Mouse (Mus musculus): ENCODE measurements around the gene Zcchc14. TPM values are rescaled to one million over a fixed set of nuclear protein-coding genes. Genes with fewer than 3 reads are reported as not detected.

The Zcchc14 gene
- total and polyA plus RNA-seq, 3 experiments = not detected

- Histone ChIP-seq H3K79me2 (replicated peaks; ENCODE audit: control insufficient read depth, extremely low read depth, insufficient read depth, poor library complexity, severe bottlenecking) (no peaks in the 10 kb centered on the region), H3K9ac (ENCODE audit: insufficient read depth, low read depth) (no peak overlapping the region), H3K4me3 (replicated peaks in 1 of 3; ENCODE audit: low read depth in 2 of 3, low read length in 2 of 3, poor library complexity in 1 of 3) (no peak overlapping the region), H3K9me3 (replicated peaks; ENCODE audit: low read length) (no peaks in the 10 kb centered on the region), H3K4me2 (ENCODE audit: insufficient read depth, low read depth, poor library complexity, severe bottlenecking) (no peak overlapping the region), H3K36me3 (replicated peaks in 1 of 2; ENCODE audit: control insufficient read depth in 1 of 2, insufficient read depth in 1 of 2, low read length in 1 of 2) (no peaks in the 10 kb centered on the region), H3K27ac (ENCODE audit: insufficient read depth, low read depth) (no peak overlapping the region), H3K27me3 (replicated peaks) (peaks cover 86% of the 10 kb centered on the region), H3K4me1 (ENCODE audit: control insufficient read depth in 1 of 2, insufficient read depth in 2 of 2) (peaks cover 0 to 3% of the 10 kb centered on the region in 2 experiments; a peak in 1 of 4 replicates)
- dilution Hi-C loops (cut with MboI; ENCODE audit: extremely low pct_ligation_motif_present, extremely low pct_unique_long_range_greater_than_20kb, low sequenced_read_pairs) (no loop called here), in situ Hi-C loops (cut with MboI; ENCODE audit: low pct_ligation_motif_present, low pct_unique_long_range_greater_than_20kb, low sequenced_read_pairs) (no loop called here)
- DNase-seq (ENCODE audit: extremely low read depth) = no peak
- no peak for TF ChIP-seq CHD1 (IDR thresholded peaks at IDR 0.05; ENCODE audit: low read depth, low read length)
- no peak for TF ChIP-seq KAT2A (IDR thresholded peaks at IDR 0.05; ENCODE audit: insufficient replicate concordance, low read length)
- no peak for TF ChIP-seq TBP (conservative IDR thresholded peaks at IDR 0.05; ENCODE audit: low read depth, low read length)
- TF ChIP-seq BHLHE40 (IDR thresholded peaks at IDR 0.05; ENCODE audit: low read depth, low read length) = no peak
- TF ChIP-seq ELF1 (IDR thresholded peaks at IDR 0.05; ENCODE audit: low read depth, low read length) = no peak
- no peak for TF ChIP-seq ETS1 (conservative IDR thresholded peaks at IDR 0.05; ENCODE audit: low read depth, low read length)
- no peak for TF ChIP-seq MEF2A (IDR thresholded peaks at IDR 0.05; ENCODE audit: borderline replicate concordance, low read depth, low read length)
- no peak for TF ChIP-seq USF2 (conservative IDR thresholded peaks at IDR 0.05; ENCODE audit: low read depth, low read length)
- no peak for TF ChIP-seq HCFC1 (IDR thresholded peaks at IDR 0.05; ENCODE audit: low read depth, low read length)
- TF ChIP-seq POLR2A (IDR thresholded peaks at IDR 0.05; ENCODE audit: low read depth, low read length) = no peak
- TF ChIP-seq JUND (conservative IDR thresholded peaks at IDR 0.05; ENCODE audit: low read depth, low read length) = no peak
- no peak for TF ChIP-seq JUN (IDR thresholded peaks at IDR 0.05; ENCODE audit: insufficient read depth, low read depth, low read length)
- TF ChIP-seq RAD21 (IDR thresholded peaks at IDR 0.05; ENCODE audit: low read depth, low read length) = no peak
- no peak for TF ChIP-seq ZMIZ1 (IDR thresholded peaks at IDR 0.05; ENCODE audit: low read depth, low read length)
- no peak for TF ChIP-seq ZKSCAN1 (IDR thresholded peaks at IDR 0.05; ENCODE audit: borderline replicate concordance, low read depth, low read length)
- TF ChIP-seq SIN3A (IDR thresholded peaks at IDR 0.05; ENCODE audit: low read length) = no peak
- no peak for TF ChIP-seq E2F4 (IDR thresholded peaks at IDR 0.05; ENCODE audit: insufficient replicate concordance, low read depth, low read length)
- TF ChIP-seq NELFE (IDR thresholded peaks at IDR 0.05; ENCODE audit: low read depth, low read length) = no peak
Measured at GRCm38 (mm10) chr8:121661631-121662357, 9.1 kb upstream of the Zcchc14 start.

- Histone ChIP-seq H3K9me3 (replicated peaks; ENCODE audit: low read length) (no peaks in the 10 kb centered on the region), H3K4me2 (ENCODE audit: insufficient read depth, low read depth, poor library complexity, severe bottlenecking) (no peak overlapping the region), H3K36me3 (replicated peaks in 1 of 2; ENCODE audit: control insufficient read depth in 1 of 2, insufficient read depth in 1 of 2, low read length in 1 of 2) (no peaks in the 10 kb centered on the region), H3K4me3 (replicated peaks in 1 of 3; ENCODE audit: low read depth in 2 of 3, low read length in 2 of 3, poor library complexity in 1 of 3) (no peak overlapping the region), H3K27me3 (replicated peaks) (peaks cover 88% of the 10 kb centered on the region), H3K79me2 (replicated peaks; ENCODE audit: control insufficient read depth, extremely low read depth, insufficient read depth, poor library complexity, severe bottlenecking) (no peaks in the 10 kb centered on the region), H3K27ac (ENCODE audit: insufficient read depth, low read depth) (no peak overlapping the region), H3K9ac (ENCODE audit: insufficient read depth, low read depth) (no peak overlapping the region), H3K4me1 (ENCODE audit: control insufficient read depth in 1 of 2, insufficient read depth in 2 of 2) (peaks cover 0 to 3% of the 10 kb centered on the region in 2 experiments; a peak in 1 of 4 replicates)
- dilution Hi-C loops (cut with MboI; ENCODE audit: extremely low pct_ligation_motif_present, extremely low pct_unique_long_range_greater_than_20kb, low sequenced_read_pairs) (no loop called here), in situ Hi-C loops (cut with MboI; ENCODE audit: low pct_ligation_motif_present, low pct_unique_long_range_greater_than_20kb, low sequenced_read_pairs) (no loop called here)
- no peak for TF ChIP-seq TBP (conservative IDR thresholded peaks at IDR 0.05; ENCODE audit: low read depth, low read length)
- TF ChIP-seq MAX (IDR thresholded peaks at IDR 0.05; ENCODE audit: low read length) = no peak
- TF ChIP-seq IRF4 (IDR thresholded peaks at IDR 0.05; ENCODE audit: low read depth, low read length) = no peak
- no peak for TF ChIP-seq CTCF (conservative IDR thresholded peaks at IDR 0.05 in 1 of 2, IDR thresholded peaks at IDR 0.05 in 1 of 2; ENCODE audit: low read depth in 2 of 2, low read length in 2 of 2)
- TF ChIP-seq ZNF384 (IDR thresholded peaks at IDR 0.05; ENCODE audit: low read depth, low read length) = no peak
- TF ChIP-seq MAFK (IDR thresholded peaks at IDR 0.05; ENCODE audit: insufficient replicate concordance, low read length) = no peak
- no peak for TF ChIP-seq NELFE (IDR thresholded peaks at IDR 0.05; ENCODE audit: low read depth, low read length)
- no peak for TF ChIP-seq ZMIZ1 (IDR thresholded peaks at IDR 0.05; ENCODE audit: low read depth, low read length)
- no peak for TF ChIP-seq ETS1 (conservative IDR thresholded peaks at IDR 0.05; ENCODE audit: low read depth, low read length)
- TF ChIP-seq HCFC1 (IDR thresholded peaks at IDR 0.05; ENCODE audit: low read depth, low read length) = no peak
- TF ChIP-seq ELF1 (IDR thresholded peaks at IDR 0.05; ENCODE audit: low read depth, low read length) = no peak
- TF ChIP-seq E2F4 (IDR thresholded peaks at IDR 0.05; ENCODE audit: insufficient replicate concordance, low read depth, low read length) = no peak
- DNase-seq (ENCODE audit: extremely low read depth) = no peak
Measured at GRCm38 (mm10) chr8:121660602-121661001, 7.9 kb upstream of the Zcchc14 start.

Measured in CH12.LX (cell line).